Mouse (Mus musculus) MEL (cell line): ENCODE results near the gene Brca2. TPM values are rescaled to one million over a fixed set of nuclear protein-coding genes. Genes with fewer than 3 reads are reported as not detected.

ENCODE experiments used
- DNase-seq: peaks from one replicate; pipeline ENCODE4 v3.0.0; 2011; ENCODE audit warnings: low read depth, low spot score
- H3K27ac ChIP-seq: 2 replicates; pipeline ENCODE4 v1.5.1; 2012; ENCODE audit warnings: low read depth, mild to moderate bottlenecking, control low read depth, low read length, moderate library complexity; ENCODE audit not compliant: control insufficient read depth
- H3K27me3 ChIP-seq, 2 experiments: fragments of 150-350 bp in 1 of 2; sonication (generic) in 1 of 2; 2 replicates each; pipeline ENCODE4 v1.6.1; 2012; ENCODE audit warnings: low read length in 2 of 2, mild to moderate bottlenecking in 2 of 2, improper control_type of control experiment in 1 of 2, moderate library complexity in 1 of 2; ENCODE audit not compliant: insufficient read depth in 2 of 2, control insufficient read depth in 1 of 2
- H3K36me3 ChIP-seq, 2 experiments: 2 replicates each; pipeline ENCODE4 v1.6.1; 2012 to 2014; ENCODE audit warnings: low read length in 2 of 2, improper control_type of control experiment in 1 of 2, inconsistent platforms in 1 of 2, mild to moderate bottlenecking in 1 of 2; ENCODE audit not compliant: insufficient read depth in 2 of 2, control insufficient read depth in 1 of 2
- H3K4me1 ChIP-seq, 2 experiments: fragments of 150-350 bp in 1 of 2; sonication (generic) in 1 of 2; 2 replicates each; pipeline ENCODE4 v1.6.1; 2012; ENCODE audit warnings: low read length in 2 of 2, improper control_type of control experiment in 1 of 2, mild to moderate bottlenecking in 1 of 2; ENCODE audit not compliant: insufficient read depth in 2 of 2, control insufficient read depth in 1 of 2
- H3K4me3 ChIP-seq, 2 experiments: fragments of 150-350 bp in 1 of 2; sonication (generic) in 1 of 2; 2 replicates each; pipeline ENCODE4 v1.5.1; 2012; ENCODE audit warnings: low read depth in 2 of 2, low read length in 2 of 2, mild to moderate bottlenecking in 2 of 2, moderate library complexity in 2 of 2, control low read depth in 1 of 2, improper control_type of control experiment in 1 of 2; ENCODE audit not compliant: control insufficient read depth in 1 of 2, insufficient read depth in 1 of 2
- H3K79me2 ChIP-seq: 2 replicates; pipeline ENCODE4 v1.6.1; 2012; ENCODE audit warnings: mild to moderate bottlenecking, low read length, moderate library complexity; ENCODE audit not compliant: control insufficient read depth, poor library complexity, insufficient read depth
- H3K9ac ChIP-seq: 2 replicates; pipeline ENCODE4 v1.6.1; 2012; ENCODE audit warnings: low read depth, mild to moderate bottlenecking, control low read depth, low read length, moderate library complexity; ENCODE audit not compliant: control insufficient read depth, poor library complexity, severe bottlenecking
- H3K9me3 ChIP-seq: fragments of 150-350 bp; sonication (generic); replicated peaks from 2 replicates; pipeline ENCODE4 v1.6.1; 2012; ENCODE audit warnings: mild to moderate bottlenecking, low read length, improper control_type of control experiment, moderate library complexity; ENCODE audit not compliant: insufficient read depth
- BHLHE40 ChIP-seq: IDR thresholded peaks from 2 replicates; pipeline ENCODE4 v1.6.1; 2012; ENCODE audit warnings: low read depth, mild to moderate bottlenecking, inconsistent platforms, low read length, improper control_type of control experiment, borderline replicate concordance
- E2F4 ChIP-seq: IDR thresholded peaks from 2 replicates; pipeline ENCODE4 v1.6.1; 2011; ENCODE audit warnings: low read depth, low read length, improper control_type of control experiment, borderline replicate concordance
- ETS1 ChIP-seq: IDR thresholded peaks from 2 replicates; pipeline ENCODE4 v1.6.1; 2012; ENCODE audit warnings: low read depth, mild to moderate bottlenecking, inconsistent platforms, low read length, improper control_type of control experiment, moderate library complexity
- GATA1 ChIP-seq: IDR thresholded peaks from 2 replicates; pipeline ENCODE4 v1.6.1; 2011; ENCODE audit warnings: low read depth, low read length, improper control_type of control experiment
- HCFC1 ChIP-seq: IDR thresholded peaks from 2 replicates; pipeline ENCODE4 v1.6.1; 2012; ENCODE audit warnings: low read depth, mild to moderate bottlenecking, inconsistent platforms, low read length, improper control_type of control experiment, moderate library complexity
- JUND ChIP-seq: IDR thresholded peaks from 2 replicates; pipeline ENCODE4 v1.6.1; 2011; ENCODE audit warnings: low read depth, mild to moderate bottlenecking, improper control_type of control experiment, low read length
- KAT2A ChIP-seq: conservative IDR thresholded peaks from 2 replicates; pipeline ENCODE4 v1.6.1; 2012; ENCODE audit warnings: low read depth, low read length, improper control_type of control experiment, inconsistent platforms
- MAFK ChIP-seq: IDR thresholded peaks from 2 replicates; pipeline ENCODE4 v1.6.1; 2011; ENCODE audit warnings: low read depth, mild to moderate bottlenecking, low read length, improper control_type of control experiment, borderline replicate concordance
- MAX ChIP-seq: IDR thresholded peaks from 2 replicates; pipeline ENCODE4 v1.6.1; 2011; ENCODE audit warnings: low read length, improper control_type of control experiment
- MAZ ChIP-seq: IDR thresholded peaks from 2 replicates; pipeline ENCODE4 v1.6.1; 2012; ENCODE audit warnings: low read depth, mild to moderate bottlenecking, inconsistent platforms, low read length, improper control_type of control experiment
- MEF2A ChIP-seq: IDR thresholded peaks from 2 replicates; pipeline ENCODE4 v1.6.1; 2014; ENCODE audit warnings: low read depth, mild to moderate bottlenecking, inconsistent platforms, low read length, improper control_type of control experiment; ENCODE audit not compliant: poor library complexity, insufficient replicate concordance, severe bottlenecking; ENCODE audit errors: extremely low read depth
- MXI1 ChIP-seq: IDR thresholded peaks from 2 replicates; pipeline ENCODE4 v1.6.1; 2011; ENCODE audit warnings: mild to moderate bottlenecking, low read depth, low read length, improper control_type of control experiment
- MYC ChIP-seq: IDR thresholded peaks from 2 replicates; pipeline ENCODE4 v1.6.1; 2011; ENCODE audit warnings: low read depth, mild to moderate bottlenecking, low read length, improper control_type of control experiment, moderate library complexity
- POLR2A ChIP-seq, 2 experiments: IDR thresholded peaks; 2 replicates each; pipeline ENCODE4 v1.6.1; 2011 to 2012; ENCODE audit warnings: low read length in 2 of 2, mild to moderate bottlenecking in 2 of 2, control low read depth in 1 of 2, improper control_type of control experiment in 1 of 2, low read depth in 1 of 2, moderate library complexity in 1 of 2; ENCODE audit not compliant: control insufficient read depth in 1 of 2, insufficient read depth in 1 of 2, poor library complexity in 1 of 2
- RAD21 ChIP-seq: IDR thresholded peaks from 2 replicates; pipeline ENCODE4 v1.6.1; 2011; ENCODE audit warnings: mild to moderate bottlenecking, low read depth, low read length, improper control_type of control experiment
- RCOR1 ChIP-seq: IDR thresholded peaks from 2 replicates; pipeline ENCODE4 v1.6.1; 2012; ENCODE audit warnings: low read depth, mild to moderate bottlenecking, inconsistent platforms, low read length, improper control_type of control experiment
- SIN3A ChIP-seq: IDR thresholded peaks from 2 replicates; pipeline ENCODE4 v1.6.1; 2012; ENCODE audit warnings: low read length, improper control_type of control experiment, inconsistent platforms
- SMC3 ChIP-seq: IDR thresholded peaks from 2 replicates; pipeline ENCODE4 v1.6.1; 2011; ENCODE audit warnings: low read depth, low read length, improper control_type of control experiment
- TBP ChIP-seq: IDR thresholded peaks from 2 replicates; pipeline ENCODE4 v1.8.0; 2011; ENCODE audit warnings: low read depth, low read length, improper control_type of control experiment
- TCF12 ChIP-seq: IDR thresholded peaks from 2 replicates; pipeline ENCODE4 v1.6.1; 2014; ENCODE audit warnings: low read depth, mild to moderate bottlenecking, inconsistent platforms, low read length, improper control_type of control experiment, moderate library complexity
- USF1 ChIP-seq: IDR thresholded peaks from 2 replicates; pipeline ENCODE4 v1.6.1; 2014; ENCODE audit warnings: low read depth, mild to moderate bottlenecking, inconsistent platforms, low read length, improper control_type of control experiment, moderate library complexity
- USF2 ChIP-seq, 2 experiments: IDR thresholded peaks; 2 replicates each; pipeline ENCODE4 v1.6.1; 2011 to 2012; ENCODE audit warnings: improper control_type of control experiment in 2 of 2, low read length in 2 of 2, borderline replicate concordance in 1 of 2, inconsistent platforms in 1 of 2, low read depth in 1 of 2, mild to moderate bottlenecking in 1 of 2; ENCODE audit not compliant: insufficient read depth in 1 of 2
- ZC3H11A ChIP-seq: IDR thresholded peaks from 2 replicates; pipeline ENCODE4 v1.6.1; 2012; ENCODE audit warnings: low read depth, mild to moderate bottlenecking, inconsistent platforms, low read length, improper control_type of control experiment
- polyA plus RNA-seq, 2 experiments: library from polyadenylated mRNA; stranded (reverse) in 1 of 2; unstranded in 1 of 2; fragments of >175 nt in 1 of 2; fragments of >200 nt in 1 of 2; gene quantifications; 2 replicates each; pipeline versions ENCODE4 v1.2.1 to v1.2.4; 2012; ENCODE audit warnings: low replicate concordance in 2 of 2, low read depth in 1 of 2; ENCODE audit not compliant: insufficient read length in 2 of 2, insufficient read depth in 1 of 2, missing spikeins in 1 of 2
- total RNA-seq: library from RNA; depleted of rRNA; stranded (reverse); fragments of 300-350 nt; gene quantifications from 2 replicates; pipeline ENCODE4 v1.2.3, GENCODE M21; 2012

Gene Brca2
- total and polyA plus RNA-seq, 3 experiments = 29.8 to 239 (median 53.4) TPM

DNA sequence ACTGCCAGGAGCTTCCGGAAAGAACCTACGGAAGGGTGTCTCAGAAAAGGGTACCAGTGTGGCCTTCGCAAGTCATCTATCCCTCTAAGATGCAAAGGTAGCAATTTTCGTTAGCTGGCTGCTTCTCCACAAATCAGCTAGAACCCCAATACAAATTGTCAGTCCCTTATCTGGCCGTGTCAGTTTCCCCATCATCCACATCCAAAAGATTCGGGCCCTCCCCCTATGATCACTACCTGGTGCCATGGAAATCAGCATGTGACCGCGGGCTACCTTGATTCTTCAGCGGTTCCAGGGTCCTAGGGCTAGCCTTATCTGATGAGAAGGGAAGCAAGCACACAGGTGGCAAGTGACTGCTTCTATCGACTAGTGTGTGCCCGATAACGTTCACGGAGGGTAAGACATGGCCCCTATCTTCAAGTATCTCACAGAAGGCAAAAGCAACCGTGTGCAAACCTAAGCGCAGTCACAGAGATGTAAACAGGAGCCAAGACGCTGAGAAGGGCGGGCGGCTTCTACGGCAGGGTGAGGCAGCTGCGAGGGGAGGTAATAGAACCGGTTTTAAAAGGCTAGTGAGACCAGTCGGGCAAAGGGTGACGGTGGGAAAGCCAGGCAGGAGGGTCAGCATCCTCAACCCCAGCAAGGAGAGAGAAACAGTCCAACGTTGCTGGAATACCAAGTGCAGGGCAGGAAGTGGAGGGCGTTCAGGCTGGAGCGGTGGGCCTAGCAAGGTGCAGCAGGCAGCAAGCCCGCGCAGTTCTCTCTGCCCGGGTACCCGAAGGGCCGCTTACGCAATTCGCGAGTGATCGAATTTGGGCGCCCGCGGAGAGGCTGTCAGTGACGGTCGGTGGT lies 70.7 kb downstream of the Brca2 start:
- H3K27ac ChIP-seq = peak overlapping the region; percentile 77
- TF ChIP-seq MYC (peak; percentile 48), E2F4 (0 out of 2 replicates have a peak, but pooled peaks have one; percentile 25), POLR2A (IDR thresholded peaks at IDR 0.05; ENCODE audit: control insufficient read depth in 1 of 2, insufficient read depth in 1 of 2, low read depth in 1 of 2, low read length in 2 of 2, poor library complexity in 1 of 2) (peak in 1 of 2 experiments; percentile 27; a peak in 1 of 4 replicates), RCOR1 (0 out of 2 replicates have a peak, but pooled peaks have one; percentile 14), SMC3 (no peak), ETS1 (peak; percentile 79), KAT2A (no peak), USF1 (peak; percentile 78), MXI1 (peak; percentile 43; the same call in 1 of the 2 replicates), TBP (0 out of 2 replicates have a peak, but pooled peaks have one; percentile 29), USF2 (IDR thresholded peaks at IDR 0.05; ENCODE audit: borderline replicate concordance in 1 of 2, insufficient read depth in 1 of 2, low read depth in 1 of 2, low read length in 2 of 2) (0 out of 4 replicates have a peak, but pooled peaks of 1 of the 2 experiments have one; percentile 10), MAX (peak; percentile 2; the same call in 1 of the 2 replicates), RAD21 (no peak), HCFC1 (peak; percentile 6), GATA1 (peak; percentile 84), MAFK (0 out of 2 replicates have a peak, but pooled peaks have one; percentile 44), ZC3H11A (no peak), MEF2A (0 out of 2 replicates have a peak, but pooled peaks have one; percentile 31), SIN3A (peak; percentile 65), MAZ (0 out of 2 replicates have a peak, but pooled peaks have one; percentile 36), JUND (no peak), BHLHE40 (0 out of 2 replicates have a peak, but pooled peaks have one; percentile 17), TCF12 (peak; percentile 61)
- TF ChIP-seq, all 39 proteins: peak for 18
- Histone ChIP-seq H3K4me3 (peak overlapping the region; percentile 62 to 80), H3K36me3 (peaks cover 0 to 18% of the 10 kb centered on the region in 2 experiments; a peak in 2 of 4 replicates), H3K4me1 (peaks cover 12 to 15% of the 10 kb centered on the region in 2 experiments), H3K9me3 (no peaks in the 10 kb centered on the region), H3K27me3 (no peaks in the 10 kb centered on the region), H3K79me2 (peaks cover 10% of the 10 kb centered on the region; the same call in 1 of the 2 replicates), H3K9ac (peak overlapping the region; percentile 83)
- DNase-seq = peak; percentile 89
